Mouse (Mus musculus): Measurements from ENCODE around the gene Tubb2b. TPM values are rescaled to one million over a fixed set of nuclear protein-coding genes. Genes with fewer than 3 reads are reported as not detected.

Tubb2b gene
- total RNA-seq, 1 experiment from 2014 or later: 0.76 TPM

DNA sequence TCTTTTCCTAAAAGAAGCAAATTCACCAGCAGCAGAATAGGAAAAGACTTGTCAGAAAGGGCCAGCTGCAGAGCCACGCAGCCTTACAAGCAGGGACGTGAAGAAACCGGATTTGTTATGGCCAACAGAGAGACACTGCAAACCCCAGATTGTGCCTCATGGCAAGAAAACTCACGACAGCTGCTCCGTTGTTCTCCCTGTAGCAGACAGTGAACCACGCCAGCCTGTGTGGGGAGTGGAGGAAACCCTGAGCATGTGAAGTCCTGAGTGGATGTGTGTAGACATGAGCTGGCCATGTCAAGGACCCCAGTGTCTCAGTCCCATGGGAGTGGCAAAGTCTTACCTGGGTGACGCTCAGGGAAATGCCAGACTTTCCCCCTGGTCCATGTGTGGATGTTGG, 6.3 kb upstream of the Tubb2b start:
- DNase-seq: no peak

DNA sequence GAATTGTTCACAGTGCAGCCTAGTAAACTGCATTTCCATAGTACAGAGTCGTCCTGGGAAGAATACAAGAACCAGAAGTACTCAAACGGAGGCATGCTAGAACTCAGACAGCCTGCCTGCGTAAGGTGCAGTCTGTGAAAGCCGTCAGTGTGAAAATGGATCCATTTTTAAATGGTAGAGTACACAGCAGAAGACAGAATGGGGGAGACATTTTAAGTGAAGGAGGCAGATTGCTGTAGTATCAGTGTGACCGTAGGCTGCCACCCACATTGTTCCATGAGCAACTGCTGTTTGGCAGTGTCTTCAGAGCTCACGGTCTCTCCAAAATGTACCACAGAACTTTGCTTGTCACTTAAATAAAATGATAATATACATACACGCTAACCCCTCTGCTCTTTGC, 4.0 kb upstream of the Tubb2b start:
- DNase-seq: no peak

DNA sequence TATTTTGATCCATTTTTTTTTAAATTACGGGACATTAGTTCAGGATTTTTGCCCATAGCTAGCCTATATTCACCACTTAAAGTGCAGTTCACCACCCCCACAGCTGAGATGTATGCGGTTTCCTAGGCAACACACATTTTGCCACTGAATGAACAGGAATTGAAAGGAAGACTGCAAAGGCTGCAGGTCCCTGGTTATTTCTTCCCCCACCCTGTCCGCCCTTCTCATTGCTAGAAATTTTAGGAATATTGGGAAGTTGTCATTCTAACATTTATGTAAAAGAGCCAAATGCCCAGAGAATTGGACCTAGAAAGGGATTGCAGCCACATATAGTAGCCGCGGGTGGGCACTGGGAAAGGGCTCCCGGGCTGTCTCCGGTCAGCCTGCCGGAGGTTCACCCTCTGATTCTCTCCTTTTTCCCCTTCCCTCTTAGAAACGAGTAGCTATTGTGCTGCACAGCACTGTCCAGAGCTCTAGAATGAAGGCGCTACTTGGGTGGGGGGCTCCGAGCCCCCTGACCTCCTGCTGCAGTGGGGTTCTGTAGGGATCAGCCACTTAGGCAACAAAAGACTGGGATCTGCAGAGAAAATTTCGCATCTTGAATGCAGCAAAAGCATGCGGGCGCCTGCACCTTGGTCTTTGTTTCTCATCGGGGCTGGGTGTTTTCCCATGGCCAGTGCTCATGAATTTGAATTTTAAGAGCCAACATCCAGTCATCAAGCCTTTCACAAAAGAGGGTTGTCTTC, 3.2 kb upstream of the Tubb2b start:
- no peak for DNase-seq

DNA sequence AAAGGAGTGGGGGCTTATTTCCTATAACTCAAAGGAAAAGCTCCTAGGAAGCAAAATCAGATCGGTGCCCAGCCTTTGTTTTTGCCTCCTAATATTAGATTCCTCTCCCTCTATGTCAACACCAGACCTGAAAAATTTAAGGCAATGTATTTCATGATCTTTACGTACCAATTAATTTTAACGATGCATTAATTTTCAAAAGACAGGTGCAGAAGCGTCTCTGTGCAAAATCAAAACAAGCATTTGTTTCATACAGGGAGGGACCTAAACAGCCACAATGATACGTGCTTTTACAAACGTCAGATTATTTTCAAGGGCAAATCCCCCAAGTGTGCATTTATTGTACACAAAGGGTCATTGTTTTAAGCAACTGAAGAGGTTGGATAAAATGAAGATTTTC, 2.6 kb upstream of the Tubb2b start:
- DNase-seq: no peak

DNA sequence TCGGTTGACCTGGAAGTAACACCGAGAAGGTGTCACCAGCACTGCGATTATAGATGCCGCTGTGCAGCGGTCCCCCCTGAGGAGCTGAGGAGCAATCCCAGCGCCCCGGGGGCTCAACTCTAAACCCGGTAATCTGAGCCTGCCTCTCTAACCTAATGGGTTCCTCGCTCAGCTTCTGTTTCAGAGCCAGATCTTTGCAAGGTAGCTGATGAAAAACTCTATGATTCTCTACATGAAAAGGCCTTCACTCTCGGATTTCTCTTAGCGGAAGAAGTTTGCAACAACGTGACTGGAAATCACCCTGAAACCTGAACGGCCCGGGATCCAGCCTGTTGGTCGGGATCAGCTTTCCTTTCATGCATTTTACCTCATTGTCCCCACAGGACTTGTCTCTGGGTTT, 2.0 kb upstream of the Tubb2b start:
- DNase-seq: no peak

DNA sequence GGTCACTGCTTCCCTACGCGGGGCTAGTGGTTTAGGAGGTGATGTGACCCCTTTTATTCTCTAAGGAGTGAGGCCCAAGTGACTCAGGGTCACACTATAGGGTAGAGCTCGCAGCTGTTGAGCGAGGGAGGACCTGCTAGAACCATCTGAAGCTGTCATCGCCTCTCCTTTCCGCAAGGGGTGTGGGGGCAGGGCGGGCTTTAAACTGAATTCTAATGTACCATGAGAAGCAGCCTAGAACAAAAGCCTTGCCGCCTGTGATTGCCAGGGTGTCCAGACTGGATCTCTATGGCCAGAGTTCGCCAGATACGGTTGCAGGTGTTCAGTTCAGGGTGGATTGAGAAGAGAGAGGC, 1.4 kb upstream of the Tubb2b start:
- DNase-seq: no peak

DNA sequence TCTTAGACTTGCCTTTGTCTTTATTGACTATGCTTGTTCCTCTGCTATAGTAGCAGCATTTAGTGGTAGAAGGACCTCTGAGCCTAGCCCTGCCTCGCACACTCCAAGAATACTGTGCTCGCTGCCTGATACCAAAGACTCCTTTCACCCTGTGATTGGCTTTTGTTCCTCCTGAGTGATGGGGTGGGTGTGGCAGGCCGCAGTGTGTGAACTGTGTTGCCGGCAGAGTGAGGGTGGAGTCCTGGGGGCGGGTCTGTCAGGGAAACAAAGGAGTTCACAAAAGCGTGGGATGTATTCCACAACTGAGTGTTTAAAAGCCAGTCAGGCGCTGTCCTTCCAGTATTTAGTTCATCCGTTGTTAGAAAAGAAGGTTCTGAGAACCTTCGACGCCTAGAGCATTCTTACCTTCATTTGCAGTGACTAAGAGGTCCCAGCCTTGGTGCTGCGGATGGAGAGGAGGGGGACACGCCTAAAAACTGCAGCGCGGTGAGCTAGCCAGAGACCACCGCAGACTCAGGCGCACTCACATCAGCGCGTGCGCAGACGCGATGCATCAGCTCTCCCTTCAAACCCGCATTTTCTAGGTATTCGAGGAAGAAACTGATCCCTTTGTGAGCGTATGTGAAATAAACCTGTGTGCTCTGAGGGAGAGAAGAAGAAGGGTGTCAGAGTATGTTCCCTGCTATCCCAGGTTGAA, 893 bp upstream of the Tubb2b start:
- no peak for DNase-seq

DNA sequence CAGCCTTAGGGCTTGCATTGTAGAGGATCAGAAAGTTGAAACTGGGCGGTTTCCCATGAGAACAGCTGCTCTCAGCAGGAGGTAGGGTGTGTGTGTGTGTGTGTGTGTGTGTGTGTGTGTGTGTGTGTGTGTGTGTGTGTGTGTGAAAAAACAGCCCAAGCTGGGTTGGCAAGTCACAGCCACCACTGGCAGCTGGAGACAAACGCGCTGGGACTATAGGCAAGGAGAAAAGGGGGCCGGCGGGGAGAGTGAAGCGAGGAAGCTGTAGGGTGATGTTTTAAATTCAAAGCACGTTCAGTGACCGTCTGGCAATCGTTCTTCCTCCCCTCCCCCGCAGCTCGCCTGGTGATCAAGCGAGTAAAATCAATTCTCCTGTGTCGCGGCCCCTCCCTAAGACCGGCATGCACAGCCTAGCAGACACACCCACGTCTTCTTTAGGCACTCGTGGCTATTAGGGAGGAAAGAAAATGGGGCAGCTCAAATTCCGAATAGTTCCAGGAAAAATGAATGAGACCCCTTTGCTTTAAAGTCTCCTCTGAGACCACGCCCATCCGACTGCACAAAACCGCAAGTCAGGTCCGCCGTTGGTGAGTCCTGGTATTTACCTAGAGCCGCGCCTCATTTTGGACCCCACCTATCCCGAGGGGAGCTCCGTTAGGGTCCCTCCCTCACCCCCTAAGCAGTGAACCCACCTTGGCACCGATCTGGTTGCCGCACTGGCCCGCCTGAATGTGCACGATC, 611 bp downstream of the Tubb2b start:
- no peak for DNase-seq

DNA sequence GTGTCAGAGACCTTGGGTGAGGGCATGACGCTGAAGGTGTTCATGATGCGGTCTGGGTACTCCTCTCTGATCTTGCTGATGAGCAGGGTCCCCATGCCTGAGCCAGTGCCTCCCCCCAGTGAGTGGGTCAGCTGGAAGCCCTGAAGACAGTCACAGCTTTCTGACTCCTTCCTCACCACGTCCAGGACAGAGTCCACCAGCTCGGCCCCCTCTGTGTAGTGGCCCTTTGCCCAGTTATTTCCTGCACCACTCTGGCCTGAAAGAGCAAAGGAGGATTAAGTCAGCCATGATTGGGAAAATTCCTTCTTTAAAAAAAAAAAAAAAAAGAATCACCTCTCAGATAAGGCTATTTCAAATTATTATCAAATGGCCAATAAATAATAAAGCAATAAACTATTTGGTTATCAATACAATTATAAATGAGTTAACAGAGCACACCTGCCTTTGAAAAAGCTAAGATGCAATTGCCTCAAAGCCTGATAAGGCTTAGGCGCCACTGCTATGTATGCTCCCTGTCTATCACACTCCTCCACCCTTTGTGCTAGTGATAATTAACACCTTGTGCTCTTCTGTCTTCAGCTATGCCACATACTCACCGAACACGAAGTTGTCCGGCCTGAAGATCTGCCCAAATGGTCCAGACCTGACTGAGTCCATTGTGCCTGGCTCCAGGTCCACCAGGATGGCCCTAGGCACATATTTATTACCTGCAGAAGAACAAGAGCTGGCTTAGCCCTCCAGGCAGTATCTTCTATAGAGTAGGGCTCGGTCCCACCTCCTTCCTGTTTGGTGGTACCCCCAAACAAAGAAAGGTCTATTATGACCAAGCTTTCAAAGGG, 1.8 kb downstream of the Tubb2b start:
- DNase-seq: no peak

DNA sequence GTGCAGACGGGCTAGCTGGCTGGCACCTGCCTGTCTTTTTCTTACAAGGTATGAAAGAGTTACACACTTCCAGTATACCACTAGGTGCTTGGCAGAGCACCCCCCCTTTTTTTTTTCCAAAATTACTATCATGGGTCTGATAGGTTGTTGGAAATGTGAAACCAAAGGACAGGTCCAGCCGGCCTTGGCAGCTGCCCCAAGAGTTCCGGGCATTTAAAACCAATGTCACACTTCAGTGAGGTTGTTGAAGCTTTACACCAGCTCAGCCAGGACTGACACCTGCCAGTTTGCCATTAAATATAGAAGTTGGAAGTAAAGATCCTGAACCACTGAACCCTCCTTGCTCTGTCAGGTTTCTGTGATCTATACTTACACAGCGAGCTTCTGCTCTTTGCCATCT, 4.6 kb downstream of the Tubb2b start:
- no peak for DNase-seq

DNA sequence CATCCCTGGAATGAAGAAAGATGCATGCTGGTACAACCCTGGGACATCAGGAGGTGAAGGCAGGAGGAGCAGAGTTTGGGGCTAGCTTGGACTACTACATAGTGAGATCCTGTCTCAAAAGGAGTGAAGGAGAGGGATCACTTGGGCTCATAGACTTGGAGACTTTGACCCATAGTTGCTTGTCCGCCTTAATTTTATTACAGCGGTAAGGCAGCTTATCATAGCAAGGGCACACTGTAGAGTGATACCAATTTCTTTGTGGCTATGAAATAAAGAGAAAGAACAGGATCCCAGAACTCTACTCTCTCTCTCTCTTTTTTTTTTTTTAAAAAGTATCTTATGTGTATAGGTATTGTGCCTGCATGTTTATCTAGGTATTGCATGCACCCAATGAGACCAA, 9.7 kb downstream of the Tubb2b start:
- no peak for DNase-seq

DNA sequence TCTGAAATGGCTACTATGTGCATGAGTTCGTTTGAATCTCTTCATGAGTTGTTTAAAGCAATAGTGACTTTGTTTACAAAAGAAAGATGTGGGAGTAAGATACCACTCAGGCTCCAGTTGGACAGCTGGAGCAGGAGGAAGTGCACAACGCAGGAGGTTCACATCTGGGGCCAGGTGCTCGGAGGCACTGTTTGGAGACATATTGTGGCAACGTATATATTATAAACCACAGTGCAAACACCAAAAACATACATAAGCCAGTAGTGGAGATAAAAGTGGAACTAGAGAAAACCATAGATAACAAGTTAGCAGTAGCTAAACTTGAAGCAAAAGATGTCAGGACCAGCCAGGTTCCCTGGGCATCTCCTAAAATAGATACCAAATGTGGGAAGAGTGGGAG, 10.9 kb downstream of the Tubb2b start:
- DNase-seq: no peak

DNA sequence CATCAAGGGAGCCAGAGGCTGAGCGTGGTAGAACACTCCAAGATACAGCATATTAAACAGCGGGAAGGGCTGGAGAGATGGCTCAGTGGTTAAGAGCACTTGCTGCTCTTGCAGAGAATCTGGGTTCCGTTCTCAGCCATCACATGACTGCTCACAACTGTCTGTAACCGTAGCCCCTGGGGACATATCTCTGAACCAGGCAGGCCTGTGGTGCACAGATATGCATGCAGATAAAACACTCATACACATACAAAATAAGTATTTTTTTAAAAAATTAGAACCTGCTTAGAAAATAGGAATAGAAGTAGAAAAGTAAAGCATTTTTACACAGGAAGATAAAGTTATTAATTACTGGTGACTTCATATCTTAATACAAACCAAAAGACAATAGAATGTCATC, 11.4 kb downstream of the Tubb2b start:
- DNase-seq: no peak

DNA sequence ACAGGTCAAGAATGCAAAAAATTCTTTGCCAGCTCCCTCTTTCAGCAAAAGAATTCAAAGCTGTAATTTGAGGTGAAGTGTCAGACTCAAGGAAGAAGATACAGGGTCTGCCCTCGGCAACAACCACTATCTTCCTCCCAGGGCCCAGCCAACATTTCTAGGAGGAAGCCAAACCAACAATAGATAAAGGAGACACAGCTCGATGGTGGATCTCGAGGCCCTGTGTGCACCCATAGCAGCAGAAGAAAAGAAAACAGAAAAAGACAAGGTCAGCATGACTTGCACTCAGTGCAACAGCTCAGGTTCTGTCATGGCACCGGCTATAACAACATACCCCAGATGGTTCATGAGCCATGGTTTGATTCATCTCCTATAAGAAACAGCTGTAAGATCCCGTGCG, 13.8 kb downstream of the Tubb2b start:
- no peak for DNase-seq

DNA sequence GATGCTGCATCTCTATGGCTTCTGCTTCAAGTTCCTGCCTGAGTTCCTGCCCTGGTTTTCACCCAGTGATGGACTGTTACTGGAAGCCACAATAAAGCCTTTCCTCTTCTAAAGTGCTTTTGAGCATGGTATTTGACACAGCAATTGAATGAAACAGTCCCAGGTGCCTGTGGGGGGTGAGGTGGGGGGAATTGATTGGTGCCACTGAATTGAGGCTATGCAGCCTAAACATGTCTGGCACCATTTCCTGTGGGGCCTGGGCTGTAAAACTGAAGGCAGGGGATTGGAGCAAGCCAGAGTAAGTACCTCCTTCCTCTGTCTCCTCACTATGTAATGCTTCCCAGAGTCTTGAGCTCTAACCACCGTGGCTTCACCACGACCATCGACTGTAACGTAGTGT, 15.6 kb downstream of the Tubb2b start:
- DNase-seq: no peak

DNA sequence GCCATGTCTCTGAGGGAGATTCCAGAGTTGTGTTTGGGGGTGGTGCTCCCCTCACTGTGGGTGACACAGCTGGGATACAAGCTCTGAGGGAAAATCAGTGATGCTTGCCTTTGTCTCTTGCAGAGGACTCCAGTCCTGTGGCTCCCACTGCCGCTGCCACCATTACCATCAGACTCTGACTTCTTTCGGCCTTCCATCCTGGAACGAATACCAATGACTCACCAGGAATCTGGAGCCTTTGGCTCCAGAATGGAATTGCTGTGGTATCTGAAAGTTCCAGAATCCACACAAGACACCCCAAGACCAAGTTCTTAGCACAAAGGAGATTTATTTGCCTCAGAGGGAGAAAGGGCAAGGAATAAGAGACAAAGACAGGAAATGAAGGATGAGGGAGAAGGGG, 17.2 kb downstream of the Tubb2b start:
- DNase-seq: no peak

DNA sequence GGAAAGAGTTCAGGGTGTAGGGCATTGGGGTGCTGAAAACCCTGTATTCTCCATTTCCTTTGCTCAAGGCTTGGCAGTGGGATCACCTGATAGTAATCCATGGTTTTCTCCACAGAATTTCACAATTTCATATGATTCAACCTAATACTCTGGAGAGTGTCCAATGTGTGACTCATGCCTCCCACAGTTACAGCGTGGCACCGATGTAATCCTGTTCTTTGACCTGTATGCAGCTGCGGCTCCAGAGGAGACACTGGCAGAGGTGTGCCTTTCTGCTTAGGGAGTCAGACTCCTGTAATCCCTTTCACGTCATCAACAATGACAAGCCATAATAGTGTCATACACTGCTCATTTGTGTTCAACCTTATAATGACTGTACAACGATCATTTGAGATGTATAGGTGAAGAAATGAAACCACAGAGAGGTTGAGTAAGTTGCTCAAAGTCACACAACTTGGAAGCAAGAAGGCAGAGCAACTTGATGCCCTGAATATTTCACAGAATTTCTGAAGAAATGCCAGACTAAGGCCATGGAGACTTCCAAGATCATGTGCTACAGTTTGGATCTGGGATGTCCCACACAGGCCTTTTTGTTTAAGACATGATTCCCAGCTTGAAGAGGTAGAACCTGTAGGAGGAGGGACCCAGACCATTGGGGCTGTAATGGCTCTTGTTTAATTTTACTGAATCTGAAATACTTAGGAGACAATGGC, 17.7 kb downstream of the Tubb2b start:
- peak; percentile 39 for DNase-seq

DNA sequence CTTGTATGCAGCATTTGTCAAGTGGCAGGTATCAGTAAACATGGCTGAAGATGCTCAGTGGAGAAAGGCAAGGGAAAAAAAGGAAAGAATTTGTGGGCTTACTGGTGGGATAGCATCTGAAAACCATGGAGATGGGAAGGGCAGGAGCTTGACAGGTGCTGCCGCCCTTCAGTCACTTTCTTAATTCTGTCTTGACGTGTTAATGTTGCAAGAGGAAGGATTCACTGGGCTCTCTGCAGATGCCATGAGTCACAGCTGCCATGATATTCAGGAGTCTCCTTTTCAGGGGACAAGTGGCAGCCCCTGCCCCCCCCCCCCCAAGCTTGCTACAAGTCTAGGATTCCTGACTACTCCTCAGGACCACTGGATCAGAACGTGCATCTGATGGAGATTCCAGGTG, 18.4 kb downstream of the Tubb2b start:
- no peak for DNase-seq

DNA sequence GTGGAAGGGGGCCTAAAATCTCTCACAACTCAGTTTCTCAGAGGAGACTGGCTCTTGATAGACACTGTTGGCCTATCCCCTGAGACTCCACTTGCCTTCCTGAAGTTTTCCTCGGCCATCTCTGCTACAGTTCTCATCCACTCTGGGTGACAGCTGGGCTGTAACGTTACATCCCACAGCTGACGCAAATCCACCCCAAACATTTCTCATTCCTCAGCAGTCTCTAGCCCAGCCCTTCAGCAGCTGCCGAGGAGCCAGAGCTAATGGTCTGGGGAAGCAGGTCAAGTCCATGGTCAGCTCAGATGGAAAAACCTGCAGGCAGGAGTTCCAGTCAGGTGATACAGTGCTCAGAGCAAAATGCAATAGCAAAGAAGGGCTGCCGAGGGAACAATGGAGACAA, 19.2 kb downstream of the Tubb2b start:
- no peak for DNase-seq

DNA sequence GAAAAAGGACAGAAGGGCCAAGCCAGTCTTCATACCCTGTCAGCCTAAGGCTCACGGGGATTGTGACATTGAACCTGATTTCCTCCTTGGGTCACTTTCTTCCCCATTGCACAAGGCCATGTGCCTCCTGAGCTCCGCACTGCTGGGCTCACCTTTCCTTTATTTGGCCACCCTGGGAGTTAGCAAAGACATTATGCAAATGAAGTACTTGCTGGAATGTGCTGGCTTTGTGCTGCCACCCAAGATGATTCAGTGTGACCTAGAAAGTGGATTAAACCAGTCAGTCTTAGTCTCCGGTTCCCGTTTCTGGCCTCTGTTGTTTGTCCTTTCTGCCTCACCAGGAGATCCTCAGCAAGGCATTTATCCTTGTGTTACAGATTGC, 20.6 kb downstream of the Tubb2b start:
- DNase-seq: no peak

DNA sequence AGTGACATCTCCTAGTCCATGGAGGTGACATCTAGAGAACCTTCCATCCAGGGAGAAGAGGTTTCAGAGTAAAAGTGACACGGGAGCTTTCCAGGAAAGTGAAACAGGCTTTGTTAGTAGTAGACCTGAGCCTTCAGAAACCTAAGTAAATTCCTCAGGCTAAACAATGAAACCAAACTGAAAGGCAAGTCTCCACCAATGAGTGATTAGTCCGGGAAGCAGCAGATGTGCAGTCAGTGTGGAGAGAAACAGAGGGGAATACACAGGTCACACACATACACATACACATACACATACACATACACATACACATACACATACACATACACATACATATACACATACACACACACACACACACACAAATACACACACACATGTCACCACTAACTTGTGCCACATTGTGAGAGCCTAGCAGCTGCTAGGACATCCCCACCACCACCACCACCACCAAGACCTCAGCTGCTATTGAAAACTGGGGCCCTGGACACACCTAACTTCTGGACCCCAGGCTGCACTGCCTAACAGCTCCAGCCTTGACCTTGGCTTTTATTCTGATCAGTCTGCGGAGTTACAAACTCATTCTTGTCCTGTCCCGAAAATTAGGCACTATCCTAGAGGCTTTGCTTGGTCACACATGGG, 21.1 kb downstream of the Tubb2b start:
- DNase-seq: no peak

DNA sequence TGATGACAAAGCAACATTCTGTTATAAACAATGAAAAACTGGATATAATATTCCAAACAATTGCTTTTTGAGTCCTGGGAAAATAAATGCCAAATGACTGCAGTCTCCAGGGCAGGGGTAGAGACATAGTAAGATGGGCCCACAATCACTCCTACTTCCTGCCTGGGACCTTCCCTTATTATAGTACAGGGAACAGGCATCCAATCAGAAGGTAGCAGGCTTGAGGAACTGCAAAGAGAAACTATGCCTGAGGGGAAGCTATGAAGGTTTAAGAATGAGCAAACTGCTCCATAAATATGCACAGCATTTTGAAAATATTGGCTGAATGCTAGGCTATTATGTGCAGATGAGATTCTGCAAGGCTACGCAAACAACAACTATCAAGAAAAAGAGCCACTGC, 23.3 kb downstream of the Tubb2b start:
- DNase-seq: no peak
